Mouse (Mus musculus) embryonic facial prominence, embryonic 15.5 days (tissue): ENCODE results near the gene Zbtb41. TPM values are rescaled to one million over a fixed set of nuclear protein-coding genes. Genes with fewer than 3 reads are reported as not detected.

Source experiments
- ATAC-seq: fragments of 200-750 bp; cut with Nextera tagmentation; 2 replicates; pipeline ENCODE4 v1.8.0; 2017; ENCODE audit warnings: low read depth, moderate TSS enrichment; ENCODE audit not compliant: insufficient number of reproducible peaks, low FRiP score, low TSS enrichment
- H3K27ac ChIP-seq: fragments of 300-500 bp; sonication (generic); replicated peaks from 2 replicates; pipeline ENCODE4 v1.5.1; 2015; ENCODE audit warnings: mild to moderate bottlenecking, inconsistent platforms
- H3K27me3 ChIP-seq: fragments of 300-500 bp; sonication (generic); 2 replicates; pipeline ENCODE4 v1.6.1; 2015; ENCODE audit warnings: inconsistent platforms
- H3K36me3 ChIP-seq: fragments of 300-500 bp; sonication (generic); 2 replicates; pipeline ENCODE4 v1.6.1; 2015; ENCODE audit warnings: mild to moderate bottlenecking, inconsistent platforms
- H3K4me1 ChIP-seq: fragments of 300-500 bp; sonication (generic); 2 replicates; pipeline ENCODE4 v1.6.1; 2015; ENCODE audit warnings: inconsistent platforms
- H3K4me2 ChIP-seq: fragments of 300-500 bp; sonication (generic); replicated peaks from 2 replicates; pipeline ENCODE4 v1.6.1; 2015; ENCODE audit warnings: mild to moderate bottlenecking, inconsistent platforms
- H3K4me3 ChIP-seq: fragments of 300-500 bp; sonication (generic); replicated peaks from 2 replicates; pipeline ENCODE4 v1.5.1; 2015; ENCODE audit warnings: mild to moderate bottlenecking, inconsistent platforms
- H3K9ac ChIP-seq: fragments of 300-500 bp; sonication (generic); 2 replicates; pipeline ENCODE4 v1.6.1; 2015; ENCODE audit warnings: inconsistent platforms
- H3K9me3 ChIP-seq: fragments of 300-500 bp; sonication (generic); replicated peaks from 2 replicates; pipeline ENCODE4 v1.6.1; 2016; ENCODE audit warnings: inconsistent platforms
- WGBS: fragments of 180-500 bp; shearing (Covaris S2); methylation state at CpG from one replicate; pipeline ENCODE4 v1.1.7; 2015; 5-methylcytosine and 5-hydroxymethylcytosine counted together
- polyA plus RNA-seq: library from polyadenylated mRNA; unstranded; fragments of >200 nt; fragmentation: Nextera tagmentation; extraction: Ambion mirVana; gene quantifications from 2 replicates; pipeline ENCODE4 v1.2.1, GENCODE M21; 2015

Zbtb41 gene
- polyA plus RNA-seq, 1 experiment from 2014 or later, result 6.7 TPM

- H3K9ac ChIP-seq, result no peak overlapping the region
- ATAC-seq, result no peak
- H3K4me1 ChIP-seq, result no peaks in the 10 kb centered on the region
- H3K27ac ChIP-seq, result no peak overlapping the region
- peaks cover 52% of the 10 kb centered on the region for H3K36me3 ChIP-seq
- H3K27me3 ChIP-seq, result no peaks in the 10 kb centered on the region
- no peak overlapping the region for H3K4me2 ChIP-seq
- 89% methylated on average over 8 of the region's 8 CpGs for WGBS
- H3K4me3 ChIP-seq, result no peak overlapping the region
- H3K9me3 ChIP-seq, result no peaks in the 10 kb centered on the region
Observed at GRCm38 (mm10) chr1:139480246-139480645, 58.2 kb downstream of the Zbtb41 start.

- 95% methylated on average over 4 of the region's 4 CpGs for WGBS
- Histone ChIP-seq H3K27ac (no peak overlapping the region), H3K4me2 (no peak overlapping the region), H3K9me3 (no peaks in the 10 kb centered on the region), H3K9ac (no peak overlapping the region), H3K27me3 (no peaks in the 10 kb centered on the region), H3K4me1 (no peaks in the 10 kb centered on the region), H3K4me3 (no peak overlapping the region), H3K36me3 (peaks cover 53% of the 10 kb centered on the region)
- ATAC-seq, result no peak
Observed at GRCm38 (mm10) chr1:139481146-139481545, 59.1 kb downstream of the Zbtb41 start.

GRCm38 (mm10) chr1:139494630-139495029 is 72.5 kb downstream of the Zbtb41 start:
- no peak for ATAC-seq
- Histone ChIP-seq H3K4me1 (no peaks in the 10 kb centered on the region), H3K27ac (no peak overlapping the region), H3K4me3 (no peak overlapping the region), H3K27me3 (no peaks in the 10 kb centered on the region), H3K9ac (no peak overlapping the region), H3K36me3 (peaks cover 36% of the 10 kb centered on the region), H3K9me3 (no peaks in the 10 kb centered on the region), H3K4me2 (no peak overlapping the region)
- 88% methylated on average over 3 of the region's 3 CpGs for WGBS

GRCm38 (mm10) chr1:139495408-139495807 is 73.3 kb downstream of the Zbtb41 start:
- no peaks in the 10 kb centered on the region for H3K9me3 ChIP-seq
- H3K4me2 ChIP-seq, result no peak overlapping the region
- ATAC-seq, result no peak
- no peaks in the 10 kb centered on the region for H3K27me3 ChIP-seq
- H3K4me3 ChIP-seq, result no peak overlapping the region
- no peak overlapping the region for H3K9ac ChIP-seq
- no peaks in the 10 kb centered on the region for H3K4me1 ChIP-seq
- 79% methylated on average over 2 of the region's 2 CpGs for WGBS
- no peak overlapping the region for H3K27ac ChIP-seq
- H3K36me3 ChIP-seq, result peaks cover 29% of the 10 kb centered on the region

GRCm38 (mm10) chr1:139496212-139496611 is 74.1 kb downstream of the Zbtb41 start:
- ATAC-seq, result no peak
- 85% methylated on average over 3 of the region's 3 CpGs for WGBS
- Histone ChIP-seq H3K9me3 (no peaks in the 10 kb centered on the region), H3K4me1 (no peaks in the 10 kb centered on the region), H3K27ac (no peak overlapping the region), H3K36me3 (peaks cover 24% of the 10 kb centered on the region), H3K4me2 (no peak overlapping the region), H3K4me3 (no peak overlapping the region), H3K9ac (no peak overlapping the region), H3K27me3 (no peaks in the 10 kb centered on the region)

GRCm38 (mm10) chr1:139499751-139500150 is 77.7 kb downstream of the Zbtb41 start:
- no peak overlapping the region for H3K9ac ChIP-seq
- no peaks in the 10 kb centered on the region for H3K27me3 ChIP-seq
- ATAC-seq, result no peak
- H3K27ac ChIP-seq, result no peak overlapping the region
- no peaks in the 10 kb centered on the region for H3K9me3 ChIP-seq
- peaks cover under 1% of the 10 kb centered on the region; the same call in 1 of the 2 replicates for H3K36me3 ChIP-seq
- H3K4me3 ChIP-seq, result no peak overlapping the region
- no peak overlapping the region for H3K4me2 ChIP-seq
- no peaks in the 10 kb centered on the region for H3K4me1 ChIP-seq

GRCm38 (mm10) chr1:139501258-139501752 is 79.2 kb downstream of the Zbtb41 start, which contains the start of gene F13b:
Gene F13b (plus strand): TSS chr1:139501702.
- H3K9me3 ChIP-seq, result no peaks in the 10 kb centered on the region

More at GRCm38 (mm10) chr1:139501258-139501752, 79.2 kb downstream of the Zbtb41 start, which contains the start of gene F13b:
- no peak within 1 kb of the TSS for H3K4me2 ChIP-seq
- no peak within 1 kb of the TSS for H3K27ac ChIP-seq
- H3K4me3 ChIP-seq, result no peak within 1 kb of the TSS
- WGBS, result 89% methylated on average over 3 of the region's 3 CpGs
- ATAC-seq, result no peak
- no peak within 1 kb of the TSS for H3K9ac ChIP-seq
- no peaks in the 10 kb centered on the region for H3K36me3 ChIP-seq
- no peaks in the 10 kb centered on the region for H3K27me3 ChIP-seq
- H3K4me1 ChIP-seq, result no peaks in the 10 kb centered on the region

Other genes with a start within 250 kb of the Zbtb41 start
- 0.20 TPM in 1 of 2 replicates, not detected in the other for gene Crb1, start 45.2 kb upstream of the Zbtb41 start, polyA plus RNA-seq
- 10.6 and 12.1 TPM in 2 replicates for gene Aspm, start 32.5 kb downstream of the Zbtb41 start, polyA plus RNA-seq
- gene F13b, start 79.4 kb downstream of the Zbtb41 start, polyA plus RNA-seq, result not detected in 2 replicates
- not detected in 2 replicates for gene Cfhr1, start 138.0 kb downstream of the Zbtb41 start, polyA plus RNA-seq